Mouse (Mus musculus): ENCODE data around the gene Mgst1. TPM values are rescaled to one million over a fixed set of nuclear protein-coding genes. Genes with fewer than 3 reads are reported as not detected.

The Mgst1 gene
- 5.7 and 7.4 TPM in 2 replicates for polyA plus RNA-seq (2012)

DNA sequence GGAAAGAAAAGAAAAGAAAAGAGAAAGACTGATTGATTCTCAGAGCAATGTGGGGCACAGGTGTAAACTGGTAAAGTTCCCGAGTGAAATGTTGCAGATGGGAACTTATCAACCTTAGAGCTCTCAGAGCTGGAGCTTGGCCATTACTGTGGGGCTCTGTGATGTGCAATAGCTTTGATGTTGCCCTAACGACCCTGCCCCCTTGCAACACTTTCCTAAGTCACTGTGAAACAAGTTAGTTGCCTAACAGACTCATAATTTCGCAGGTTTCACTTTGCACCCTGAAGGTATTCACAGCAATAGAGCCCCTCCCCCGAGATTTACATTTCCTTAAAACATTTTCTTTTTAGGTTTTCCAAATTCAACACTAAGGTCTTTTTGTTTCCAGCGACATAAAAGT, at the start of gene Mgst1:
Gene Mgst1, plus strand, starts transcription at position 387 of the 400 bp plus-strand sequence.

Other genes with a start within 250 kb of the Mgst1 start
- gene Slc15a5, start 60.4 kb upstream of the Mgst1 start, polyA plus RNA-seq (2012): not detected in 2 replicates

All from megakaryocyte-erythroid progenitor cell, adult 5 weeks (primary cell).